Mouse (Mus musculus) G1E-ER4 (cell line): ENCODE measurements around the gene Mapkap1. TPM values are rescaled to one million over a fixed set of nuclear protein-coding genes. Genes with fewer than 3 reads are reported as not detected.

ENCODE experiments used
- GATA1 ChIP-seq: IDR thresholded peaks from one replicate; pipeline ENCODE4 v1.8.0; 2012; ENCODE audit warnings: low read length, inconsistent platforms
- polyA plus RNA-seq: library from polyadenylated mRNA; stranded (reverse); fragments of >175 nt; gene quantifications from 2 replicates; pipeline ENCODE4 v1.2.3, GENCODE M21; 2012

Mapkap1 gene
- polyA plus RNA-seq, 1 experiment: 107 TPM

- TF ChIP-seq GATA1: no peak
Measured at GRCm38 (mm10) chr2:34623181-34623580, 216.6 kb downstream of the Mapkap1 start.

- TF ChIP-seq GATA1: no peak
Measured at GRCm38 (mm10) chr2:34624076-34624475, 217.5 kb downstream of the Mapkap1 start.

GRCm38 (mm10) chr2:34627328-34628226 lies 221.0 kb downstream of the Mapkap1 start:
- TF ChIP-seq GATA1: no peak

- no peak for TF ChIP-seq GATA1
Measured at GRCm38 (mm10) chr2:34628903-34629540, 222.5 kb downstream of the Mapkap1 start.

GRCm38 (mm10) chr2:34629758-34630157 lies 223.2 kb downstream of the Mapkap1 start:
- TF ChIP-seq GATA1: no peak

GRCm38 (mm10) chr2:34630445-34630844 lies 223.9 kb downstream of the Mapkap1 start:
- no peak for TF ChIP-seq GATA1

GRCm38 (mm10) chr2:34632051-34632450 lies 225.5 kb downstream of the Mapkap1 start:
- no peak for TF ChIP-seq GATA1

GRCm38 (mm10) chr2:34635249-34636165 lies 228.9 kb downstream of the Mapkap1 start:
- TF ChIP-seq GATA1: no peak

GRCm38 (mm10) chr2:34638955-34639650 lies 232.5 kb downstream of the Mapkap1 start:
- TF ChIP-seq GATA1: no peak

- TF ChIP-seq GATA1: no peak
Measured at GRCm38 (mm10) chr2:34639725-34640124, 233.2 kb downstream of the Mapkap1 start.

GRCm38 (mm10) chr2:34642351-34642750 lies 235.8 kb downstream of the Mapkap1 start:
- no peak for TF ChIP-seq GATA1

GRCm38 (mm10) chr2:34644571-34645526 lies 238.3 kb downstream of the Mapkap1 start:
- no peak for TF ChIP-seq GATA1

GRCm38 (mm10) chr2:34645851-34646540 lies 239.4 kb downstream of the Mapkap1 start:
- TF ChIP-seq GATA1: no peak
